Mouse (Mus musculus) thymus, adult 2 months (tissue): Measurements from ENCODE around the gene Prpf40a. TPM values are rescaled to one million over a fixed set of nuclear protein-coding genes. Genes with fewer than 3 reads are reported as not detected.

Source experiments
- DNase-seq: peaks from one replicate; pipeline ENCODE4 v3.0.0; 2021
- H3K27ac ChIP-seq: fragments of 200-500 bp; 2 replicates; pipeline ENCODE4 v1.5.1; 2012; ENCODE audit warnings: low read length, control low read depth; ENCODE audit not compliant: control insufficient read depth, insufficient read depth
- H3K27me3 ChIP-seq: fragments of 200-500 bp; 2 replicates; pipeline ENCODE4 v1.6.1; 2012; ENCODE audit warnings: mild to moderate bottlenecking, low read length, moderate library complexity, mixed read lengths; ENCODE audit not compliant: control insufficient read depth, insufficient read depth
- H3K36me3 ChIP-seq: fragments of 200-500 bp; 2 replicates; pipeline ENCODE4 v1.6.1; 2012; ENCODE audit warnings: mild to moderate bottlenecking, low read length, moderate library complexity; ENCODE audit not compliant: control insufficient read depth, insufficient read depth
- H3K4me1 ChIP-seq: fragments of 200-500 bp; replicated peaks from 2 replicates; pipeline ENCODE4 v1.6.1; 2012; ENCODE audit warnings: low read length; ENCODE audit not compliant: control insufficient read depth, insufficient read depth
- H3K4me3 ChIP-seq: fragments of 200-500 bp; 2 replicates; pipeline ENCODE4 v1.5.1; 2012; ENCODE audit warnings: mild to moderate bottlenecking, low read length, control low read depth, moderate library complexity; ENCODE audit not compliant: control insufficient read depth, insufficient read depth
- CTCF ChIP-seq: fragments of 200-500 bp; IDR thresholded peaks from 2 replicates; pipeline ENCODE4 v1.5.1; 2012; ENCODE audit warnings: mild to moderate bottlenecking, control low read depth, low read length, moderate library complexity, borderline replicate concordance; ENCODE audit not compliant: control insufficient read depth, poor library complexity, insufficient read depth; ENCODE audit errors: extremely low read depth
- POLR2A ChIP-seq: fragments of 200-500 bp; IDR thresholded peaks from 2 replicates; pipeline ENCODE4 v1.6.1; 2012; ENCODE audit warnings: mild to moderate bottlenecking, low read length, control low read depth, moderate library complexity; ENCODE audit not compliant: control insufficient read depth, poor library complexity, insufficient read depth; ENCODE audit errors: extremely low read depth
- WGBS: fragments of 180-500 bp; shearing (Covaris S2); methylation state at CpG from one replicate; pipeline ENCODE4 v1.1.7; 2018; 5-methylcytosine and 5-hydroxymethylcytosine counted together
- polyA plus RNA-seq: library from polyadenylated mRNA; depleted of rRNA; stranded (reverse); fragments of >200 nt; gene quantifications from 2 replicates; pipeline ENCODE4 v1.2.3, GENCODE M21; 2012

Gene Prpf40a
- polyA plus RNA-seq, 1 experiment = 58.2 TPM

GRCm38 (mm10) chr2:53108547-53108946 lies 82.5 kb downstream of the Prpf40a start:
- no peak overlapping the region for H3K27ac ChIP-seq

GRCm38 (mm10) chr2:53106472-53106871 lies 84.6 kb downstream of the Prpf40a start:
- H3K4me3 ChIP-seq = no peak overlapping the region
- no peak for TF ChIP-seq CTCF
- TF ChIP-seq POLR2A = no peak
- H3K36me3 ChIP-seq = no peaks in the 10 kb centered on the region
- no peak overlapping the region for H3K27ac ChIP-seq
- no peaks in the 10 kb centered on the region for H3K27me3 ChIP-seq
- no peak for DNase-seq
- no peaks in the 10 kb centered on the region for H3K4me1 ChIP-seq
- 96% methylated on average over 8 of the region's 8 CpGs for WGBS

More at GRCm38 (mm10) chr2:53108547-53108946, 82.5 kb downstream of the Prpf40a start:
- Histone ChIP-seq H3K4me1 (no peaks in the 10 kb centered on the region), H3K36me3 (no peaks in the 10 kb centered on the region), H3K4me3 (no peak overlapping the region), H3K27me3 (no peaks in the 10 kb centered on the region)
- TF ChIP-seq CTCF = no peak
- TF ChIP-seq POLR2A = no peak
- DNase-seq = no peak
- WGBS = 93% methylated on average over 5 of the region's 5 CpGs

GRCm38 (mm10) chr2:53106056-53106455 lies 85.0 kb downstream of the Prpf40a start:
- Histone ChIP-seq H3K4me1 (no peaks in the 10 kb centered on the region), H3K36me3 (no peaks in the 10 kb centered on the region), H3K27ac (no peak overlapping the region), H3K27me3 (no peaks in the 10 kb centered on the region), H3K4me3 (no peak overlapping the region)
- TF ChIP-seq CTCF (no peak), POLR2A (no peak)
- DNase-seq = no peak
- 94% methylated on average over 7 of the region's 7 CpGs for WGBS

- Histone ChIP-seq H3K27me3 (no peaks in the 10 kb centered on the region), H3K4me3 (no peak overlapping the region), H3K27ac (no peak overlapping the region), H3K36me3 (no peaks in the 10 kb centered on the region), H3K4me1 (no peaks in the 10 kb centered on the region)
- no peak for DNase-seq
- TF ChIP-seq POLR2A (no peak), CTCF (no peak)
- 99% methylated on average over 10 of the region's 10 CpGs for WGBS
Measured at GRCm38 (mm10) chr2:53105408-53105807, 85.7 kb downstream of the Prpf40a start.

DNA sequence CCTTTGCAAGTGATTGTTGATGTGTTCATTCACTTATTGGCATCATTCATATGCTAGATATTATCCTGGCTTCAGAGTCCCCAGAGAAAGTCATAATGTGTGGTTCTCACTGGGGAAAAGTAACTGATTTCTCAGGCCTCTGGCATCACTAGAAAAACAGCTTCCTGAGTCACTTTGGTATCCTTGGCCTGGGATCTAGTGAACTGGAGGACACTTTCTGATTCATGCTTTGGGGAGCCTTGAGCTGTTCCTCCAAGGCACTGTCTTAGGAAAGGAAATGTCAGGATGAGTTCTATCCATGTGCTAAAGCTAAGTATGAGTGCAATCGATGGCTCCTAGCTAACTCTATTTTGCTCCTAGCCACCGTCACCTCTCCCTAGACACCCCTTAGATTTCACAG lies 88.2 kb downstream of the Prpf40a start:
- Histone ChIP-seq H3K4me1 (no peaks in the 10 kb centered on the region), H3K36me3 (no peaks in the 10 kb centered on the region), H3K27ac (no peak overlapping the region), H3K4me3 (no peak overlapping the region), H3K27me3 (no peaks in the 10 kb centered on the region)
- no peak for TF ChIP-seq CTCF
- no peak for DNase-seq
- 86% methylated on average over 2 of the region's 2 CpGs for WGBS

- H3K4me1 ChIP-seq = no peaks in the 10 kb centered on the region
- no peaks in the 10 kb centered on the region for H3K36me3 ChIP-seq
- H3K27me3 ChIP-seq = no peaks in the 10 kb centered on the region
- no peak overlapping the region for H3K4me3 ChIP-seq
- TF ChIP-seq POLR2A (no peak), CTCF (no peak)
- WGBS = 89% methylated on average over 11 of the region's 11 CpGs
- DNase-seq = no peak
- no peak overlapping the region; the same call in 1 of the 2 replicates for H3K27ac ChIP-seq
Measured at GRCm38 (mm10) chr2:53101885-53102740, 89.0 kb downstream of the Prpf40a start.

DNA sequence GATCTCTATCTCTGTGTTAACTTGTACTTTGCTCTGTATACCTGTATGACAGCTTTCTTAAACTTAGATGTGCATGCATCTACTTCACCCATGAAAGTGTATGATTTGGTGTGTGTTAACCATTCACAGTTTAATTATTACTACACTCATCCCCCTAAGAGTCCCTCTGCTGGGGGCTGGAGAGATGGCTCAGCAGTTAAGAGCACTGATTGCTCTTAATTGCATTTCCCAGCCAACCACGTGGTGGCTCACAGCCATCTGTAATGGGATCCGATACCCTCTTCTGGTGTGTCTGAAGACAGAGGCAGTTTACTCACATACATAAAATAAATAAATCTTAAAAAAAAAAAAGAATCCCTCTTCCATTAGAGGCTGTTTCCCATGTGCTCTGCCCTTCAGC lies 91.0 kb downstream of the Prpf40a start:
- TF ChIP-seq CTCF (no peak), POLR2A (no peak)
- no peak overlapping the region for H3K4me3 ChIP-seq
- no peaks in the 10 kb centered on the region for H3K27me3 ChIP-seq
- peaks cover 3% of the 10 kb centered on the region for H3K4me1 ChIP-seq
- 88% methylated on average over 2 of the region's 2 CpGs for WGBS
- no peak for DNase-seq
- H3K36me3 ChIP-seq = no peaks in the 10 kb centered on the region
- H3K27ac ChIP-seq = no peak overlapping the region
